Mouse (Mus musculus) neutrophil, adult 83 days (primary cell): Measurements from ENCODE around the gene Coro2b. TPM values are rescaled to one million over a fixed set of nuclear protein-coding genes. Genes with fewer than 3 reads are reported as not detected.

ENCODE experiments used
- total RNA-seq, 2 experiments: library from RNA; stranded (reverse); gene quantifications; one replicate each; pipeline ENCODE4 v1.2.4; 2023

Gene Coro2b
- total RNA-seq = not detected

GRCm38 (mm10) chr9:62536655-62537631, at the start of gene Coro2b:
Gene Coro2b (minus strand): TSS chr9:62537044.

Other genes with a start within 250 kb of the Coro2b start
- 100 to 1,000 TPM; 321 to 330 TPM for gene Anp32a, start 195.8 kb downstream of the Coro2b start, total RNA-seq
- gene Itga11, start 140.8 kb upstream of the Coro2b start, total RNA-seq = under 1 TPM; 0.11 to 0.35 TPM